Mouse (Mus musculus): Measurements from ENCODE around the gene Heatr9.
"Not testable (repeated sequence)": the region's sequence is repeated elsewhere in the genome, so short reads cannot be mapped to it uniquely, and the experiment has no call there.

The Heatr9 gene

GRCm38 (mm10) chr11:83522075-83522474 is at the start of gene Heatr9:
TSS of gene Heatr9 (minus strand) at chr11:83522175.
- no peak for DNase-seq (ENCODE audit: low spot score in 2 of 2)

- no peak for DNase-seq (ENCODE audit: low spot score in 2 of 2)
Measured at GRCm38 (mm10) chr11:83570189-83570588, 48.2 kb upstream of the Heatr9 start.

GRCm38 (mm10) chr11:83569249-83569648 is 47.3 kb upstream of the Heatr9 start:
- DNase-seq (ENCODE audit: low spot score in 2 of 2): no peak

DNA sequence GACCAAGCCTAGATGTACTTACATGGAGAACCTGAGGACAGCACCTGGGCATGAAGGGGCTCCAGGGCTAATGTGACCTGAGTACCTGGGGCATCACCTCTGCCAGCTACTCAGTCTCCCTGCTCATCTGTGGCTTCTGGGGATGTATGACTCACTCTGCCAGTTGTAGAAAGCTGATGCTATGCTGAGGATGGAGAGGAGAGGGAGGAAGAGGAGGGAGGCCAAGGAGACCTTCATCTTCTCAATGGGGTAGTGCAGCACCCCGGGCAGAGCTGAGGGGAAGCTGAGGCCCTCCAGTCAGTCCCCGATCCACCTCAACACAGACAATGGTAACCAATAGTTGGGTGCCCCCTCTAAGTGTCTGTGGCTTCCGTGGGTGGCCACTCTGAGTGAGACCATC is 46.8 kb upstream of the Heatr9 start:
- no peak for DNase-seq (ENCODE audit: low spot score in 2 of 2)

- DNase-seq (ENCODE audit: low spot score in 2 of 2): no peak
Measured at GRCm38 (mm10) chr11:83568061-83568460, 46.1 kb upstream of the Heatr9 start.

DNA sequence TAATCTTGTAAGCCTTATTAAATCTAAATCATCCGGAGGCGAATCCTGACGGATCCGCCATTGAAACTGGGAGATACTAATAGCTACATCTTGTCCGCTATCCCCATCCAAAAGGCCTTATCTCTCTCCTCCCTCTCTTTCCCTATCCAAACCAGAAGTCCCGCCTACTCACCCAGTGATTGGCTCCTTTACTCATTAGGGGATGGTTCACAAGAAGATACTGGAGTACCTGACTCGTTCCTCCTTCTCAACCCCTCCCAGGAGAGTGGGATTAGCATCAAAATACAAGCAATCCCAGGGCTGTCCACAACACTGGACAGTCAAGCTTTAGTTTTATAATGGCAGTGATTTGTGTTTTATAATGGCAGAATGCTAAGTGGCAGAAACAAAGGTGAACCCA is 45.3 kb upstream of the Heatr9 start:
- no peak for DNase-seq (ENCODE audit: low spot score in 2 of 2)

- DNase-seq (ENCODE audit: low spot score in 2 of 2): no peak
Measured at GRCm38 (mm10) chr11:83566617-83567016, 44.6 kb upstream of the Heatr9 start.

- DNase-seq (ENCODE audit: low spot score in 2 of 2): no peak
Measured at GRCm38 (mm10) chr11:83563754-83564153, 41.8 kb upstream of the Heatr9 start.

- no peak for DNase-seq (ENCODE audit: low spot score in 2 of 2)
Measured at GRCm38 (mm10) chr11:83562311-83562887, 40.4 kb upstream of the Heatr9 start.

DNA sequence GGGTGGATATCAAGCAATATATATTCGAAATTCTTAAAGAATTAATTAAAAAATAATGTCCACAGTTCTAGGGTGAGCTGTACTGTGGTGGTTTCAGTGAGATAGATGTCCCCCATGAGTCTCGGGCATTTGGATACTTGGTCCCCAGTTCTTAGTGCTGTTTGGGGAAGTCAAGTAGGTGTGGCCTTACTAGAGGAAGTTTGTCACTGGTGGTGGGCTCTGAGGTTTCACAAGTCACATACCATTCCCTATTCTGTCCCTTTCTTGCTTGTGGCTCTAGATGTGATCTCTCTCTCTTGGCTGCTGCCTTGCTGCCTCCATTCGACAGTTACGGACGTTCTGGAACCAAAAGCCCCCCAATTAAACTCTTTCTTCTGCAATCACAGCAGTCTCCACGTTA is 38.4 kb upstream of the Heatr9 start:
- peak in 1 of 2 experiments; percentile 23 for DNase-seq (ENCODE audit: low spot score in 2 of 2)

GRCm38 (mm10) chr11:83557074-83557473 is 35.1 kb upstream of the Heatr9 start:
- no peak for DNase-seq (ENCODE audit: low spot score in 2 of 2)

GRCm38 (mm10) chr11:83556085-83556781 is 34.3 kb upstream of the Heatr9 start:
- DNase-seq (ENCODE audit: low spot score in 2 of 2): no peak

DNA sequence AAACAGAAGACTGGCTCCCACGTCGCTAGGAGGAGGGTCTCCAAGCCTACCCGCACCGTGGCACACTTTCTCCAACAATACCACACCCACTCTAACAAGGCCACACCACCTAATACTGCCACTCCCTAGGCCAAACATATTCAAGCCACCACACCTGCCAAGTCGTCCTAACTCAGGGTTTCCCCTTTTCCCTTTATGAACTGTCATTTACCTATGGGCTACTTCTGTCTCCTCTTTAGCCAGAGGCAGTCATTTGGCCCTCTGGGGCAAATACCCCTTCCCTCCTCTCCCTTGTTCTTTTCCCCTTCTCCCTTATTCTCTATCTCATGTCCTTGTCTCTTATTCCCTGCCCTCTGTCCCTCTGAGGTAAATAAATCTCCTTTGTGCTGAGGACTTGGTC is 29.7 kb upstream of the Heatr9 start:
- no peak for DNase-seq (ENCODE audit: low spot score in 2 of 2)

GRCm38 (mm10) chr11:83551037-83551436 is 29.1 kb upstream of the Heatr9 start:
- DNase-seq (ENCODE audit: low spot score in 2 of 2): not testable (repeated sequence)

DNA sequence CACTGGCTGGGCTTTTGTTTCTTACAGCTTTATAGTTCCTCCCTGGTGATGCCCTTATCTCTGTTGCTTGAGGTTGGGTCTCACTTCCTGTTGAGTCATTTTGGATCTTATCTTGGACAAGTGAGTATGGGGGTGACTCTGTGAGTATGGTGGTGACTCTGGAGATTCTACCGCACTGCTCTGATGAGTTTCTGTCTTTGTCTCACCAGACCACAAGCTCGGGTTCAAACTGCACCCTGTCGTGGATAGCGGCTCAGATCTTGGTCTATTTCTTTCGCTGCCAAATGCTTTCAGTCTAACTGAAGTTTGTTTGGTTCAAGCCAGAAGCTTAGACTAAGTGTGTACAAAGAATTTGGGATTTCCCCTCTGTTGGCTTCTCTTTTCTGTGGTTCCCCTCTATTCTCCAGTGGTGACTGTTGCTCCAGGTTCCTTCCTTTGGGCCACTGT is 28.2 kb upstream of the Heatr9 start:
- no peak for DNase-seq (ENCODE audit: low spot score in 2 of 2)

DNA sequence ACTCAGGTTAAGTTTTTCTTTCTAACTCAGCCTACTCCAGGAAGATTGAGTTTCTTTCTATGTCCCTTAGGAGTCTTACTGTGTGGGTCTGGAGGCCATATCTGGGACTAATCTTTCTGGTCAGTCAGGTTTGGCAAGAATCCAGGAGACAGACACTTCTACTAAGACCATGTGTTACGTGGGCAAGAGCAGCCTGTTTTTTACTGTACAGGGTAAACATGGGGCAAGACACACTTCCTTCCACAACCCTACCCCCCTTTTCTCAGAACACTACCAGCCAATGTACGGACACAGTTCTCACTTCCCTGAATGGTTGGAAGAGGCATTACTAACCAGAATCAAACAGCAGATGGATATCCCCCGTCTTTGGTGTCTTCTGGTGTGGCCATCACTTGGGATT is 22.2 kb upstream of the Heatr9 start:
- DNase-seq (ENCODE audit: low spot score in 2 of 2): no peak

DNA sequence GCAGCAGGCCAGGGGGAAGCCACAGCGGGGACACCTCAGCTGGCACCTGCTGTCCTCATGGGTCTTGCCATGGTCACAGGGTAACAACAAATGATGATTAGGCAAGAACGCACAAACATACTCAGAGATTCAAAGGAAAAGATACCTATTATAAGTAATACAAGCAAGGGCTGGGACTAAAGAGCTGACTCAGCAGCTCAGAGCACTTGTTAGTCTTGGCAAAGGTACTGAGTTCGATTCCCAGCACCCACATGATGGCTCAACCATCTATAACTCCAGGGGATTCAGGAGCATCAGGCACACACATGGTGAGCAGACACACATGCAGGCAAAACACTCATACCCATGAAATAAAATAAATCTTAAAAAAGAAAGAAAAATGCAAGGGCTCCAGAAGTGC is 19.4 kb upstream of the Heatr9 start:
- DNase-seq (ENCODE audit: low spot score in 2 of 2): no peak

GRCm38 (mm10) chr11:83540931-83541330 is 19.0 kb upstream of the Heatr9 start:
- DNase-seq (ENCODE audit: low spot score in 2 of 2): no peak

DNA sequence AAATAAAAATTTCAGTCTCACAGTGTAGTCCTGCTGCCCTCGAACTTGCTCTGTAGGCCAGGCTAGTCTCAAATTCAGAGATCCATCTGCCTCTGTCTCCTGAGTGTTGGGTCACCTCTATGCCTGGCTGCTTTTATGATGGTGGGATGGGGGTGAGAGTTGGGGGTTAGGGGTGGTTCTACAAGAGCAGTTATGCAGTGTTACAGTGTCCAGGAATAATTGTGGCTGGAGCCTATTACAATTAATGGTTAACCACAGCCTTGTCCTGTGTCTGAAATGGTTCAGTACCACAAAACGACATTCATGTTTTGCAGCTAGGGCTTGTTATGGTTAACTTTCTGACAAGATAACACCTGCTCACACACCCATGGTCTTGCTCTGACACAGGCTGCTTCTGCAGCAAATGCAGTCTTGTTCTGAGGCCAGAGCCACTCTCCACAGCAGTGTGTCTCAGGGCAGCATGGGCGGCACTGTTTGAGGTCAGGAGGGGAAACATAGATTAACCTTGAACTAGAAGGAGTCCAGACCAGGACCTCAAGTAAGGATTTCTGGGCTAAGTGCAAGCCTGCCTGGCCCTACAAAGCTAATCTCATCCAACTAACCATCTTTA is 16.8 kb upstream of the Heatr9 start:
- no peak for DNase-seq (ENCODE audit: low spot score in 2 of 2)

- no peak for DNase-seq (ENCODE audit: low spot score in 2 of 2)
Measured at GRCm38 (mm10) chr11:83536831-83537230, 14.9 kb upstream of the Heatr9 start.

DNA sequence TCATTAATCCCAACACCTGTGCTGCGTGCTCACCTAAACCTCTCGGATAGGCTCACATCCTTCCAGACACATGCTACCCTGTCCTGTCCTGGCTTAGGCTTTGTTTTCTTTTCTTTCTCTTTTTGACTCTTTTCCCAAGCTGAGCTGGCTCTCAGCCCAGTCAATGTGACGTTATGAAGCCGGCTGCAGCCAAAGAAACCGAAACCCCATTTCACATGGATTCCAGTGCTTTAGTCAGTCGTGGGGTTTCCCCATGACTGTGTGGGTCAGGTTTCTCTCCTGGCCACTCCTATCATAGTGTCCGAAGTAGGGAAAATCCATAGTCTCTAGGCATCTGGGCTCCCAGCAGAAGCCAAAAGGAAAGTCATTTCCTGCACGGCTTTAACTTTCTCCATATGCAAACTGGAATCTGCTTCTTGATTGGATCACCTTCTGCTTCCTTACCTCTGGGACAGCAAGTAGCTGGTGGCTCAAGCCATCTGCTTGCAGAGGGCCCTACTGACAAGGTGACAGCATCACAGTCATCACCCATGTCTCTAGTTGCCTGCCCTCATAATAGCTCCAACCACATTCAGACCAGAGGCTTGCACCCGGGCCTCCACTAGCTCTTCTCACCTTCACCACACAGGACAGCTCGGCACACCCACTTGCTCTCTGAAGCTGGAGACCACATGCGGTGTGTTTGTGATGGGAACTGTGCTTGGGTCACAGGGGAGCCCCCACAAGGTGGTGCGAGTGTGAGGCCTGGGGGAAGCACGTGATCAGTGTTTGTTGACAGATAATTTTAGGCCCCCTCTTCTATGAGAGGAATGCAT is 12.8 kb upstream of the Heatr9 start:
- peak in 1 of 2 experiments; percentile 31 for DNase-seq (ENCODE audit: low spot score in 2 of 2)

- no peak for DNase-seq (ENCODE audit: low spot score in 2 of 2)
Measured at GRCm38 (mm10) chr11:83534143-83534542, 12.2 kb upstream of the Heatr9 start.
